In genomic region chr14:24617393-24617861, GRCm38 (mm10) we compare ENCODE assay signal across 9 mouse cellular contexts.
DNase-seq lines count a peak whose midpoint lies in the region; ATAC-seq lines count a peak whose summit lies in the region.
"Had no signal": no experiment of that assay in that cellular context is flagged by ENCODE, and none has a peak within 500 bp of the region (broad histone marks: within the 10 kb centered on the region; RNA-seq: fewer than 3 reads in every experiment).

No protein-coding gene starts in this region.

- H3K36me3 ChIP-seq in forebrain, embryonic 15.5 days: no peaks in the 10 kb centered on the region
- no peaks in the 10 kb centered on the region for H3K36me3 ChIP-seq in neural tube, embryonic 11.5 days (ENCODE audit: control insufficient read depth, insufficient read depth, low read length)

- peak overlapping the region; percentile 30 for H3K9ac ChIP-seq in forebrain, embryonic 15.5 days (replicated peaks)
- peak overlapping the region; percentile 41 for H3K9ac ChIP-seq in neural tube, embryonic 11.5 days (ENCODE audit: low read length)
- H3K9ac ChIP-seq: liver, embryonic 14.5 days had no signal

- H3K4me3 ChIP-seq in forebrain, embryonic 15.5 days: no peak overlapping the region
- no peak overlapping the region for H3K4me3 ChIP-seq in neural tube, embryonic 11.5 days (ENCODE audit: low read depth, low read length)

- ATAC-seq in forebrain, embryonic 15.5 days (replicated peaks): peak; percentile 78
- peak; percentile 87 for ATAC-seq in neural tube, embryonic 11.5 days (ENCODE audit: insufficient read depth, low FRiP score, low TSS enrichment)
- no peak for ATAC-seq in megakaryocyte-erythroid progenitor cell, adult 5-6 weeks (replicated peaks; ENCODE audit: low FRiP score, low TSS enrichment, poor library complexity, severe bottlenecking)

- peak overlapping the region; percentile 95 for H3K27ac ChIP-seq in forebrain, embryonic 15.5 days (replicated peaks)
- peak overlapping the region; percentile 96 for H3K27ac ChIP-seq in neural tube, embryonic 11.5 days (ENCODE audit: low read depth, low read length)
- H3K27ac ChIP-seq: liver, embryonic 14.5 days had no signal

- H3K4me2 ChIP-seq in forebrain, embryonic 15.5 days (replicated peaks): peak overlapping the region; percentile 7
- H3K4me2 ChIP-seq in neural tube, embryonic 11.5 days (ENCODE audit: low read depth): 0 out of 2 replicates have a peak overlapping the region, but pooled peaks have one; percentile 14

- peak; percentile 79 for DNase-seq in embryo, embryonic 10.5 days (ENCODE audit: low spot score)
- DNase-seq in layer of hippocampus, postnatal 14 days (ENCODE audit: low spot score in 2 of 2): peak; percentile 60 to 71
- peak; percentile 84 for DNase-seq in neural tube, embryonic 11.5 days (ENCODE audit: low spot score)
- DNase-seq in urinary bladder, postnatal 25 days (ENCODE audit: low spot score): no peak
- DNase-seq in heart, postnatal 10 days: no peak
- DNase-seq in kidney, postnatal 4 days: no peak

- WGBS in forebrain, embryonic 15.5 days: 6% methylated on average over 10 of the region's 10 CpGs
- 20% methylated on average over 10 of the region's 10 CpGs for WGBS in neural tube, embryonic 11.5 days

- peaks cover 51% of the 10 kb centered on the region for H3K4me1 ChIP-seq in forebrain, embryonic 15.5 days
- H3K4me1 ChIP-seq in neural tube, embryonic 11.5 days (ENCODE audit: control insufficient read depth, insufficient read depth, low read length): peaks cover 12% of the 10 kb centered on the region

- intact Hi-C loops in heart, postnatal 10 days (cut with DNase I): no loop called here

- H3K27me3 ChIP-seq in forebrain, embryonic 15.5 days: no peaks in the 10 kb centered on the region
- H3K27me3 ChIP-seq in neural tube, embryonic 11.5 days (ENCODE audit: control insufficient read depth, insufficient read depth, low read length): no peaks in the 10 kb centered on the region

- H3K9me3 ChIP-seq in forebrain, embryonic 15.5 days: no peaks in the 10 kb centered on the region
- H3K9me3 ChIP-seq in neural tube, embryonic 11.5 days (ENCODE audit: control insufficient read depth, low read length): no peaks in the 10 kb centered on the region

Comparison
In these comparisons a context has a peak if more than half of its experiments do, and no peak if none do; other contexts are left out.
1. DNase-seq: peak in embryo, embryonic 10.5 days (single experiment), layer of hippocampus, postnatal 14 days (2 of 2) and neural tube, embryonic 11.5 days (single experiment); none in urinary bladder, postnatal 25 days (single experiment), heart, postnatal 10 days (0 of 2) and kidney, postnatal 4 days (0 of 2).